Mouse (Mus musculus): ENCODE data around the gene Map1lc3b.

The Map1lc3b gene

GRCm38 (mm10) chr8:121590203-121591177, at the start of gene Map1lc3b:
Gene Map1lc3b (plus strand): TSS chr8:121590361.
- DNase-seq (ENCODE audit: low read depth): peak; percentile 98

- DNase-seq (ENCODE audit: low read depth): no peak
Observed at GRCm38 (mm10) chr8:121541862-121542261, 48.3 kb upstream of the Map1lc3b start.

- DNase-seq (ENCODE audit: low read depth): no peak
Observed at GRCm38 (mm10) chr8:121542901-121543300, 47.3 kb upstream of the Map1lc3b start.

GRCm38 (mm10) chr8:121544276-121544785, 45.8 kb upstream of the Map1lc3b start, which contains the start of gene 1700018B08Rik:
Gene 1700018B08Rik (minus strand): TSS chr8:121544320.
- no peak for DNase-seq (ENCODE audit: low read depth)

- no peak for DNase-seq (ENCODE audit: low read depth)
Observed at GRCm38 (mm10) chr8:121544936-121545335, 45.2 kb upstream of the Map1lc3b start.

GRCm38 (mm10) chr8:121547132-121547531, 43.0 kb upstream of the Map1lc3b start:
- DNase-seq (ENCODE audit: low read depth): peak; percentile 89

- no peak for DNase-seq (ENCODE audit: low read depth)
Observed at GRCm38 (mm10) chr8:121550056-121550455, 40.1 kb upstream of the Map1lc3b start.

- no peak for DNase-seq (ENCODE audit: low read depth)
Observed at GRCm38 (mm10) chr8:121551065-121551985, 38.8 kb upstream of the Map1lc3b start.

- DNase-seq (ENCODE audit: low read depth): no peak
Observed at GRCm38 (mm10) chr8:121552506-121552905, 37.7 kb upstream of the Map1lc3b start.

GRCm38 (mm10) chr8:121553831-121554475, 36.2 kb upstream of the Map1lc3b start:
- no peak for DNase-seq (ENCODE audit: low read depth)

GRCm38 (mm10) chr8:121557746-121558145, 32.4 kb upstream of the Map1lc3b start:
- DNase-seq (ENCODE audit: low read depth): no peak

GRCm38 (mm10) chr8:121558538-121558937, 31.6 kb upstream of the Map1lc3b start:
- no peak for DNase-seq (ENCODE audit: low read depth)

GRCm38 (mm10) chr8:121559801-121560200, 30.4 kb upstream of the Map1lc3b start:
- no peak for DNase-seq (ENCODE audit: low read depth)

GRCm38 (mm10) chr8:121560432-121561100, 29.6 kb upstream of the Map1lc3b start:
- DNase-seq (ENCODE audit: low read depth): no peak

GRCm38 (mm10) chr8:121561636-121562345, 28.4 kb upstream of the Map1lc3b start:
- DNase-seq (ENCODE audit: low read depth): no peak

- no peak for DNase-seq (ENCODE audit: low read depth)
Observed at GRCm38 (mm10) chr8:121562941-121563351, 27.2 kb upstream of the Map1lc3b start.

GRCm38 (mm10) chr8:121563701-121564100, 26.5 kb upstream of the Map1lc3b start:
- no peak for DNase-seq (ENCODE audit: low read depth)

GRCm38 (mm10) chr8:121568321-121568720, 21.8 kb upstream of the Map1lc3b start:
- DNase-seq (ENCODE audit: low read depth): no peak

- peak; percentile 16 for DNase-seq (ENCODE audit: low read depth)
Observed at GRCm38 (mm10) chr8:121570335-121570734, 19.8 kb upstream of the Map1lc3b start.

- no peak for DNase-seq (ENCODE audit: low read depth)
Observed at GRCm38 (mm10) chr8:121570801-121571200, 19.4 kb upstream of the Map1lc3b start.

Measured in NIH3T3 (cell line).